Mouse (Mus musculus) liver, postnatal 0 days (tissue): Measurements from ENCODE around the gene Hoxd1.

ENCODE experiments used
- CTCF ChIP-seq: sonication (generic); IDR thresholded peaks from 2 replicates; pipeline ENCODE4 v1.5.1; 2016; ENCODE audit warnings: antibody characterized with exemption, low read depth
- EP300 ChIP-seq: IDR thresholded peaks from 2 replicates; pipeline ENCODE4 v1.6.1; 2016; ENCODE audit warnings: antibody characterized with exemption, low read depth, mild to moderate bottlenecking

- TF ChIP-seq CTCF (no peak), EP300 (no peak)
Observed at GRCm38 (mm10) chr2:74763245-74763735, 510 bp downstream of the Hoxd1 start.
